Mouse (Mus musculus) olfactory bulb, adult 2 months (tissue): ENCODE data around the gene Rcan3.

Experiments
- CTCF ChIP-seq: fragments of 200-500 bp; IDR thresholded peaks from 2 replicates; pipeline ENCODE4 v1.5.1; 2012; ENCODE audit warnings: low read depth, mild to moderate bottlenecking, low read length, moderate library complexity; ENCODE audit not compliant: insufficient read depth
- POLR2A ChIP-seq: fragments of 200-500 bp; IDR thresholded peaks from 2 replicates; pipeline ENCODE4 v1.6.1; 2012; ENCODE audit warnings: mild to moderate bottlenecking, low read depth, low read length, moderate library complexity; ENCODE audit not compliant: insufficient read depth

DNA sequence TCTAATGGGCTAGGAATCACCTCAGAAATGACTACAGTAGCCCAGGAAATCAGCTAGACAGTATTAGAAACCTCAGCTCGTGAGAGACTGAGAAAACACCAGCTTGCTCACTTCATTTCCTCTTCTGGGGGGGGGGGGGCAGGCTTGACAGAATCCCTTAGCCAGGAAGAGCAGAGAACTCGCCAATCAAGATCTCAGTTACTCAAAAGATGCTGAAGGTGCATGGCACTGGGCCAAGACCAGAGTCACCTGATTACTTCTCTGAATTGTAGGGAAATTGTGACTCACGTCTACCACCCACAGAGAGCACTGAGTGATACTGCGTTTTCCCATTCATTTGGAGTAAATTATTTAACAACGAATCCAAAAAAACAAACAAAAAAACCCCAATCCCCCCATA, 27.5 kb downstream of the Rcan3 start:
- TF ChIP-seq CTCF (no peak), POLR2A (no peak)
